Mouse (Mus musculus): ENCODE measurements around the gene Spag9. TPM values are rescaled to one million over a fixed set of nuclear protein-coding genes. Genes with fewer than 3 reads are reported as not detected.
A peak's percentile ranks its signal among the peaks of the same experiment; 100 is the strongest.

The Spag9 gene
- total and polyA plus RNA-seq, 2 experiments from 2014 or later = 80.7 to 131 TPM

DNA sequence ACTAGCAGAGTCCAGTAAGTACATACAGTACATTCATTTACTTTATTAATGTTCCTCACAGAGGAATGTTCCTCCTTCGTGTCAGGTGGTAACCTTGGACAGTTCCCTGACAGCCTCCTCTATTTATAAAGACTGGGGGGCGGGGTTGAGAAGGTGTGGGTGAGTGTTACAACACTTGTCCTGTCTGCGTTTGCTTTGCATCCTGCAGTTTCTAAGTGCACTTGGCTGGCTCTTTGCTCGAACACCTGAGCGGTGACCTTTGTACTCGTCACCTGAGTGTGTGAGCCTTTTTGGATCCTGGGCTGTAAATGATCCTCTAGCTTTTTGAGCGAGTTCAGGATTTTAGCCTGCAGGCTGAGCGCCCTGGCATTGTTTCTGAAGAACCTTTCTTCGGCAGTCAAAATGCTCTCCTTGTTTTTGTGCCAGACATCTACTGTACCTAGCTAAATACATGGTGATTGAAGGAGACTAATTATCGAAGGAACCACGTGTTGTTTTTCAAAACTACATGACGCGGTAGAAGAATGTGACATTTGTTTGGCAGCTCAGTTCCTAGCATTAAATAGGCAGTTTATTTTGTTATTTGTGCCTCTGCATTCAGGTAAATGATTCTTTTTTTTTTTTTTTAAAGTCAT, 1.4 kb downstream of the Spag9 start:
- no peaks in the 10 kb centered on the region for H3K27me3 ChIP-seq (ENCODE audit: insufficient read depth, low read length)
- peaks cover 22% of the 10 kb centered on the region for H3K4me1 ChIP-seq (ENCODE audit: insufficient read depth, low read length)
- TF ChIP-seq CTCF (IDR thresholded peaks at IDR 0.05) = no peak
- peak overlapping the region; percentile 96 for H3K4me3 ChIP-seq (ENCODE audit: low read depth, low read length)
- no peak for ATAC-seq (ENCODE audit: low FRiP score)
- H3K36me3 ChIP-seq (ENCODE audit: insufficient read depth, low read length) = no peaks in the 10 kb centered on the region; the same call in 1 of the 2 replicates
- peak overlapping the region; percentile 92 for H3K4me2 ChIP-seq (ENCODE audit: low read depth, low read length, poor library complexity, severe bottlenecking)
- DNase-seq (ENCODE audit: low spot score) = no peak
- H3K9ac ChIP-seq (replicated peaks; ENCODE audit: low read length, poor library complexity, severe bottlenecking) = peak overlapping the region; percentile 92; the same call in 1 of the 2 replicates
- 31% methylated on average over 13 of the region's 13 CpGs for WGBS
- no peak overlapping the region for H3K27ac ChIP-seq (ENCODE audit: low read depth, low read length)
- no peaks in the 10 kb centered on the region for H3K9me3 ChIP-seq (ENCODE audit: low read length)

DNA sequence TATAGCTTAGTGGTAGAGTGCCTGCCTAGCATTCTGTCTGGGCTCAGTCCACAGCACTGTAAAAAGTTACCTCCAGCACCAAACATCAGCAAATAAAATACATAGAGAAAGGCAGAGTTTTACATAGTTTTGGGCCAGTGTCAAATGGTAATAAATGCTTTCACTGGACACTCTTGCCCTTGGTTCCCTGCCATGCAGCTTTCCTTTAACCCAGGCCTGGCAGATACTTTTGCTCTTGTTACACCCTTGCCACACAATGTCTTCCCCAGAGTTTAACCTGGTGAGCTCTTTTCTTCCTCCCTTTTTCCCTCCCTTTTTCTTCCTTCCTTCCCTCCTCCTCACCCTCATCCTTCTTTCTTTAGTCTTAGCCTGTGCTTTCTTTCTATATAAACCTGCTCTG, 3.4 kb downstream of the Spag9 start:
- Histone ChIP-seq H3K9ac (replicated peaks; ENCODE audit: low read length, poor library complexity, severe bottlenecking) (no peak overlapping the region), H3K9me3 (ENCODE audit: low read length) (no peaks in the 10 kb centered on the region), H3K27ac (ENCODE audit: low read depth, low read length) (no peak overlapping the region), H3K4me1 (ENCODE audit: insufficient read depth, low read length) (peaks cover 22% of the 10 kb centered on the region), H3K4me3 (ENCODE audit: low read depth, low read length) (no peak overlapping the region), H3K27me3 (ENCODE audit: insufficient read depth, low read length) (no peaks in the 10 kb centered on the region), H3K36me3 (ENCODE audit: insufficient read depth, low read length) (no peaks in the 10 kb centered on the region; the same call in 1 of the 2 replicates), H3K4me2 (ENCODE audit: low read depth, low read length, poor library complexity, severe bottlenecking) (no peak overlapping the region)
- TF ChIP-seq CTCF (IDR thresholded peaks at IDR 0.05) = no peak
- DNase-seq (ENCODE audit: low spot score) (no peak), ATAC-seq (ENCODE audit: low FRiP score) (no peak)

- no peaks in the 10 kb centered on the region for H3K9me3 ChIP-seq (ENCODE audit: low read length)
- no peaks in the 10 kb centered on the region; the same call in 1 of the 2 replicates for H3K36me3 ChIP-seq (ENCODE audit: insufficient read depth, low read length)
- peaks cover 4% of the 10 kb centered on the region; the same call in 1 of the 2 replicates for H3K4me1 ChIP-seq (ENCODE audit: insufficient read depth, low read length)
- ATAC-seq (ENCODE audit: low FRiP score) (no peak), DNase-seq (ENCODE audit: low spot score) (no peak)
- 93% methylated on average over 2 of the region's 2 CpGs for WGBS
- H3K9ac ChIP-seq (replicated peaks; ENCODE audit: low read length, poor library complexity, severe bottlenecking) = no peak overlapping the region
- TF ChIP-seq CTCF (IDR thresholded peaks at IDR 0.05) = no peak
- no peak overlapping the region for H3K27ac ChIP-seq (ENCODE audit: low read depth, low read length)
- no peak overlapping the region for H3K4me3 ChIP-seq (ENCODE audit: low read depth, low read length)
- no peaks in the 10 kb centered on the region for H3K27me3 ChIP-seq (ENCODE audit: insufficient read depth, low read length)
- H3K4me2 ChIP-seq (ENCODE audit: low read depth, low read length, poor library complexity, severe bottlenecking) = no peak overlapping the region
These were observed 7.5 kb downstream of the Spag9 start for GRCm38 (mm10) chr11:94003346-94003745.

DNA sequence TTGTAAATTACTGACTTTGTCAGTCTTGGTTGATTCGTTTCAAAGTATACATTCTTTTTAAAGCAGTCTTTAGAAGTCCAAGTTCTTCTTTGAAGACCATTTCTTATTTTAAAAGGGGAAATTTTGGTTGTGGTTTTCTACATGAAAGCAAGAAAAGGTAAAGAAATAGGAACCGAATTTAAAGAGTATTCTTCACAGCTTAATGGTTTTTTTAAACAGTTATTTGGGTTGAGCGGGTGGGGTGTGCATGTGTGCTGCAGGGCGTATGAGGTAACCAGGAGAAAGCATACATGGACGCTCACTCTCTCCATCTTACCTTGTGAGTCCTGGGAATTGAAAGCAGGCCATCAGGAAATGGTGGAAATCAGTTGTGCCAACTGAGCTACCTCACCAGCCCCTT, 23.2 kb downstream of the Spag9 start:
- Histone ChIP-seq H3K36me3 (ENCODE audit: insufficient read depth, low read length) (no peaks in the 10 kb centered on the region; the same call in 1 of the 2 replicates), H3K27me3 (ENCODE audit: insufficient read depth, low read length) (no peaks in the 10 kb centered on the region), H3K9me3 (ENCODE audit: low read length) (no peaks in the 10 kb centered on the region), H3K4me3 (ENCODE audit: low read depth, low read length) (no peak overlapping the region), H3K4me1 (ENCODE audit: insufficient read depth, low read length) (no peaks in the 10 kb centered on the region), H3K27ac (ENCODE audit: low read depth, low read length) (no peak overlapping the region), H3K4me2 (ENCODE audit: low read depth, low read length, poor library complexity, severe bottlenecking) (no peak overlapping the region), H3K9ac (replicated peaks; ENCODE audit: low read length, poor library complexity, severe bottlenecking) (no peak overlapping the region)
- WGBS = 92% methylated on average over 5 of the region's 5 CpGs
- ATAC-seq (ENCODE audit: low FRiP score) (no peak), DNase-seq (ENCODE audit: low spot score) (no peak)
- TF ChIP-seq CTCF (IDR thresholded peaks at IDR 0.05) = no peak

- H3K4me3 ChIP-seq (ENCODE audit: low read depth, low read length) = no peak overlapping the region
- H3K9me3 ChIP-seq (ENCODE audit: low read length) = no peaks in the 10 kb centered on the region
- no peak overlapping the region for H3K27ac ChIP-seq (ENCODE audit: low read depth, low read length)
- H3K27me3 ChIP-seq (ENCODE audit: insufficient read depth, low read length) = no peaks in the 10 kb centered on the region
- H3K9ac ChIP-seq (replicated peaks; ENCODE audit: low read length, poor library complexity, severe bottlenecking) = no peak overlapping the region
- WGBS = 59% methylated on average over 6 of the region's 6 CpGs
- no peak overlapping the region for H3K4me2 ChIP-seq (ENCODE audit: low read depth, low read length, poor library complexity, severe bottlenecking)
- no peak for TF ChIP-seq CTCF (IDR thresholded peaks at IDR 0.05)
- H3K4me1 ChIP-seq (ENCODE audit: insufficient read depth, low read length) = no peaks in the 10 kb centered on the region
- no peak for ATAC-seq (ENCODE audit: low FRiP score)
- DNase-seq (ENCODE audit: low spot score) = no peak
- H3K36me3 ChIP-seq (ENCODE audit: insufficient read depth, low read length) = no peaks in the 10 kb centered on the region; the same call in 1 of the 2 replicates
These were observed 24.5 kb downstream of the Spag9 start for GRCm38 (mm10) chr11:94020403-94020802.

GRCm38 (mm10) chr11:94026289-94026688, 30.4 kb downstream of the Spag9 start:
- TF ChIP-seq CTCF (IDR thresholded peaks at IDR 0.05) = no peak
- ATAC-seq (ENCODE audit: low FRiP score) (no peak), DNase-seq (ENCODE audit: low spot score) (no peak)
- no peaks in the 10 kb centered on the region for H3K36me3 ChIP-seq (ENCODE audit: insufficient read depth, low read length)
- no peak overlapping the region for H3K9ac ChIP-seq (replicated peaks; ENCODE audit: low read length, poor library complexity, severe bottlenecking)
- H3K4me3 ChIP-seq (ENCODE audit: low read depth, low read length) = no peak overlapping the region
- H3K9me3 ChIP-seq (ENCODE audit: low read length) = no peaks in the 10 kb centered on the region
- no peak overlapping the region for H3K4me2 ChIP-seq (ENCODE audit: low read depth, low read length, poor library complexity, severe bottlenecking)
- no peaks in the 10 kb centered on the region for H3K4me1 ChIP-seq (ENCODE audit: insufficient read depth, low read length)
- no peak overlapping the region for H3K27ac ChIP-seq (ENCODE audit: low read depth, low read length)
- no peaks in the 10 kb centered on the region for H3K27me3 ChIP-seq (ENCODE audit: insufficient read depth, low read length)
- 93% methylated on average over 4 of the region's 4 CpGs for WGBS
